9 mouse cellular contexts compared by ENCODE assay signal in genomic region chr17:84837780-84838179, GRCm38 (mm10). TPM values are rescaled to one million over a fixed set of nuclear protein-coding genes. Genes with fewer than 3 reads are reported as not detected.
DNase-seq lines count a peak whose midpoint lies in the region; ATAC-seq and TF ChIP-seq lines count a peak whose summit lies in the region.
"Had no signal": no experiment of that assay in that cellular context is flagged by ENCODE, and none has a peak within 500 bp of the region (broad histone marks: within the 10 kb centered on the region; RNA-seq: fewer than 3 reads in every experiment).

No protein-coding gene starts in this region.

- peak; percentile 61 for TF ChIP-seq CTCF in E14TG2a.4 (conservative IDR thresholded peaks at IDR 0.05; ENCODE audit: low read length)
- peak; percentile 91 for TF ChIP-seq CTCF in brain, embryonic 14.5 days (IDR thresholded peaks at IDR 0.05; ENCODE audit: borderline replicate concordance, extremely low read depth, insufficient read depth, insufficient read length)
- TF ChIP-seq CTCF in heart, postnatal 0 days (IDR thresholded peaks at IDR 0.05; ENCODE audit: low read depth): peak; percentile 89

- DNase-seq in brain, embryonic 14.5 days (ENCODE audit: low read depth): peak; percentile 89
- DNase-seq in fat pad, adult 2 months (ENCODE audit: extremely low read depth, low read depth, low spot score): peak; percentile 3
- peak; percentile 40 for DNase-seq in heart, postnatal 0 days (ENCODE audit: low spot score)
- peak; percentile 79 to 82 for DNase-seq in kidney, postnatal 4 days
- peak; percentile 14 for DNase-seq in testis, postnatal 14 days (ENCODE audit: low spot score)

- TF ChIP-seq POLR2A in brain, embryonic 14.5 days (IDR thresholded peaks at IDR 0.05; ENCODE audit: borderline replicate concordance, extremely low read depth, insufficient read depth, insufficient read length, poor library complexity, severe bottlenecking): no peak

- H3K9me3 ChIP-seq in E14TG2a.4 (ENCODE audit: low read length): no peaks in the 10 kb centered on the region
- no peaks in the 10 kb centered on the region for H3K9me3 ChIP-seq in heart, postnatal 0 days (replicated peaks; ENCODE audit: control insufficient read depth, low read length)
- no peaks in the 10 kb centered on the region for H3K9me3 ChIP-seq in liver, embryonic 16.5 days (replicated peaks; ENCODE audit: control insufficient read depth, low read length)
- no peaks in the 10 kb centered on the region for H3K9me3 ChIP-seq in neural tube, embryonic 15.5 days (replicated peaks)
- H3K9me3 ChIP-seq: heart, embryonic 15.5 days had no signal

- 0% methylated on average over 3 of the region's 3 CpGs for WGBS in heart, postnatal 0 days
- WGBS in liver, embryonic 16.5 days (ENCODE audit: insufficient replicate concordance): 1% methylated on average over 3 of the region's 3 CpGs
- WGBS in neural tube, embryonic 15.5 days: 4% methylated on average over 3 of the region's 3 CpGs

- no peak overlapping the region for H3K9ac ChIP-seq in heart, postnatal 0 days (replicated peaks; ENCODE audit: low read depth, low read length)
- no peak overlapping the region for H3K9ac ChIP-seq in liver, embryonic 16.5 days (ENCODE audit: low read depth, low read length)
- H3K9ac ChIP-seq in neural tube, embryonic 15.5 days (replicated peaks): no peak overlapping the region
- H3K9ac ChIP-seq: heart, embryonic 15.5 days had no signal

- no peak overlapping the region for H3K27ac ChIP-seq in heart, postnatal 0 days (ENCODE audit: low read depth)
- H3K27ac ChIP-seq in liver, embryonic 16.5 days (ENCODE audit: low read length): no peak overlapping the region
- H3K27ac ChIP-seq in neural tube, embryonic 15.5 days (replicated peaks): no peak overlapping the region
- H3K27ac ChIP-seq: heart, embryonic 15.5 days had no signal

- no peaks in the 10 kb centered on the region for H3K36me3 ChIP-seq in E14TG2a.4 (ENCODE audit: insufficient read depth, low read length)
- no peaks in the 10 kb centered on the region for H3K36me3 ChIP-seq in heart, postnatal 0 days (replicated peaks; ENCODE audit: control insufficient read depth, insufficient read depth, low read length)
- no peaks in the 10 kb centered on the region for H3K36me3 ChIP-seq in liver, embryonic 16.5 days (ENCODE audit: control insufficient read depth, insufficient read depth)
- H3K36me3 ChIP-seq in neural tube, embryonic 15.5 days: no peaks in the 10 kb centered on the region
- H3K36me3 ChIP-seq: heart, embryonic 15.5 days had no signal

- ATAC-seq in heart, postnatal 0 days (ENCODE audit: insufficient read depth, low read depth): peak; percentile 64; the same call in 1 of the 2 replicates
- ATAC-seq in liver, embryonic 16.5 days (ENCODE audit: low read depth): peak; percentile 43; the same call in 1 of the 2 replicates
- ATAC-seq in neural tube, embryonic 15.5 days (ENCODE audit: low FRiP score): peak; percentile 70; the same call in 1 of the 2 replicates

- no peak for TF ChIP-seq EP300 in heart, postnatal 0 days (IDR thresholded peaks at IDR 0.05; ENCODE audit: low read depth)

- no peaks in the 10 kb centered on the region for H3K27me3 ChIP-seq in E14TG2a.4 (ENCODE audit: insufficient read depth, low read length)
- H3K27me3 ChIP-seq in heart, postnatal 0 days (ENCODE audit: control insufficient read depth, insufficient read depth, low read length): no peaks in the 10 kb centered on the region
- H3K27me3 ChIP-seq in liver, embryonic 16.5 days (ENCODE audit: control insufficient read depth, insufficient read depth, low read depth, low read length): no peaks in the 10 kb centered on the region
- no peaks in the 10 kb centered on the region for H3K27me3 ChIP-seq in neural tube, embryonic 15.5 days (replicated peaks)

- no peak overlapping the region for H3K4me2 ChIP-seq in heart, postnatal 0 days (ENCODE audit: low read depth, low read length)
- H3K4me2 ChIP-seq in liver, embryonic 16.5 days (ENCODE audit: low read depth, low read length): no peak overlapping the region
- H3K4me2 ChIP-seq in neural tube, embryonic 15.5 days: no peak overlapping the region
- H3K4me2 ChIP-seq: heart, embryonic 15.5 days had no signal

- no peak overlapping the region for H3K4me3 ChIP-seq in E14TG2a.4 (replicated peaks; ENCODE audit: low read length)
- H3K4me3 ChIP-seq in heart, postnatal 0 days (ENCODE audit: low read depth, low read length): no peak overlapping the region
- H3K4me3 ChIP-seq in liver, embryonic 16.5 days (ENCODE audit: low read depth, low read length): no peak overlapping the region
- no peak overlapping the region for H3K4me3 ChIP-seq in neural tube, embryonic 15.5 days (replicated peaks)
- H3K4me3 ChIP-seq: heart, embryonic 15.5 days had no signal

- H3K4me1 ChIP-seq in E14TG2a.4 (replicated peaks; ENCODE audit: low read depth, low read length): peaks cover 6% of the 10 kb centered on the region
- H3K4me1 ChIP-seq in heart, postnatal 0 days (ENCODE audit: control insufficient read depth, insufficient read depth): no peaks in the 10 kb centered on the region
- no peaks in the 10 kb centered on the region for H3K4me1 ChIP-seq in liver, embryonic 16.5 days (ENCODE audit: control insufficient read depth, low read depth, low read length)
- no peaks in the 10 kb centered on the region for H3K4me1 ChIP-seq in neural tube, embryonic 15.5 days
- H3K4me1 ChIP-seq: heart, embryonic 15.5 days had no signal

RNA-seq across cellular contexts. Expression of gene Lrpprc, which starts 47.2 kb away (rescaled TPM):
- polyA plus RNA-seq in brain, embryonic 14.5 days (2012; rRNA removed): 17.6 and 27.3 TPM in 2 replicates
- 92.4 and 94.6 TPM in 2 replicates for total RNA-seq in heart, postnatal 0 days (2014; rRNA removed; ENCODE audit: low replicate concordance)
- polyA plus RNA-seq in heart, postnatal 0 days (2015; fragmentation: Nextera tagmentation; extraction: Ambion mirVana): 62.2 and 68.0 TPM in 2 replicates
- polyA plus RNA-seq in liver, embryonic 16.5 days (2015; fragmentation: Nextera tagmentation; extraction: Ambion mirVana): 41.4 and 41.6 TPM in 2 replicates
- 46.5 and 47.2 TPM in 2 replicates for polyA plus RNA-seq in neural tube, embryonic 15.5 days (2015; fragmentation: Nextera tagmentation; extraction: Ambion mirVana)

Comparison
In these comparisons a context has a peak if more than half of its experiments do, and no peak if none do; other contexts are left out.
1. DNase-seq: peak in every context shown above with its lines; median percentile 89 in brain, embryonic 14.5 days; 80 in kidney, postnatal 4 days; 40 in heart, postnatal 0 days; 14 in testis, postnatal 14 days; 3 in fat pad, adult 2 months.